Mouse (Mus musculus) midbrain, embryonic 15.5 days (tissue): Measurements from ENCODE around the gene Disp2. TPM values are rescaled to one million over a fixed set of nuclear protein-coding genes. Genes with fewer than 3 reads are reported as not detected.

Source experiments
- ATAC-seq: fragments of 200-750 bp; cut with Nextera tagmentation; replicated peaks from 2 replicates; pipeline ENCODE4 v1.8.0; 2017; ENCODE audit warnings: moderate TSS enrichment
- H3K27ac ChIP-seq: fragments of 300-500 bp; sonication (generic); 2 replicates; pipeline ENCODE4 v1.5.1; 2015; ENCODE audit warnings: mild to moderate bottlenecking, inconsistent platforms
- H3K27me3 ChIP-seq: fragments of 300-500 bp; sonication (generic); replicated peaks from 2 replicates; pipeline ENCODE4 v1.6.1; 2015; ENCODE audit warnings: inconsistent platforms
- H3K36me3 ChIP-seq: fragments of 300-500 bp; sonication (generic); replicated peaks from 2 replicates; pipeline ENCODE4 v1.6.1; 2015; ENCODE audit warnings: inconsistent platforms
- H3K4me1 ChIP-seq: fragments of 300-500 bp; sonication (generic); 2 replicates; pipeline ENCODE4 v1.6.1; 2015; ENCODE audit warnings: inconsistent platforms
- H3K4me2 ChIP-seq: fragments of 300-500 bp; sonication (generic); 2 replicates; pipeline ENCODE4 v1.6.1; 2015; ENCODE audit warnings: inconsistent platforms, mild to moderate bottlenecking, moderate library complexity
- H3K4me3 ChIP-seq: fragments of 300-500 bp; sonication (generic); 2 replicates; pipeline ENCODE4 v1.5.1; 2015; ENCODE audit warnings: mild to moderate bottlenecking, inconsistent platforms
- H3K9ac ChIP-seq: fragments of 300-500 bp; sonication (generic); 2 replicates; pipeline ENCODE4 v1.6.1; 2015; ENCODE audit warnings: mild to moderate bottlenecking, inconsistent platforms
- H3K9me3 ChIP-seq: fragments of 300-500 bp; sonication (generic); 2 replicates; pipeline ENCODE4 v1.6.1; 2016; ENCODE audit warnings: inconsistent platforms
- WGBS: fragments of 180-500 bp; shearing (Covaris S2); methylation state at CpG from one replicate; pipeline ENCODE4 v1.1.7; 2015; ENCODE audit warnings: mixed read lengths; 5-methylcytosine and 5-hydroxymethylcytosine counted together
- polyA plus RNA-seq: library from polyadenylated mRNA; unstranded; fragments of >200 nt; fragmentation: Nextera tagmentation; extraction: Ambion mirVana; gene quantifications from 2 replicates; pipeline ENCODE4 v1.2.1, GENCODE M21; 2015

Gene Disp2
- polyA plus RNA-seq, 1 experiment from 2014 or later = 75.2 TPM

DNA sequence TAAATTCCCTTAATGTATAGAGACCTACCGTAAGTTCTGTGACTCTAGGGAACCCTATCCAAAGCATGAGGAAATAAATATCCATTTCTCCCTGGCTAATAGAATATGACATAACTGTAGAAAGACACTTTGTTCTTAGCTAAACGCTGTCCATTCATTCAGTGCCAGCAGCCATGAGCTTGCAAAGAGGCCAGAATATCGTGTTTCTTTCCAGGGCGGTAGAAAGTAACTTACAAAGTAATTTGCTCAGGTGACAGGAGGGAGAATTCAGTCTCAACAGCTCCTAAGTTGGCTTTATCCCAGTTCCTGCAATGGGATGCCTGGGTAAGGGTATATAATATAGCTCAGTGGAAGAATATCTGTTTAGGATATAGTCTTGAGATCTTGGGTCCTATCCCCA, 44.9 kb downstream of the Disp2 start:
- Histone ChIP-seq H3K4me1 (no peaks in the 10 kb centered on the region), H3K9ac (no peak overlapping the region), H3K36me3 (no peaks in the 10 kb centered on the region), H3K9me3 (no peaks in the 10 kb centered on the region), H3K4me2 (no peak overlapping the region), H3K27me3 (no peaks in the 10 kb centered on the region), H3K27ac (no peak overlapping the region), H3K4me3 (no peak overlapping the region)
- WGBS = 98% methylated on average over 4 of the region's 4 CpGs
- no peak for ATAC-seq

- no peaks in the 10 kb centered on the region for H3K9me3 ChIP-seq
- H3K27ac ChIP-seq = no peak overlapping the region
- no peaks in the 10 kb centered on the region for H3K27me3 ChIP-seq
- no peak overlapping the region for H3K4me2 ChIP-seq
- no peaks in the 10 kb centered on the region for H3K36me3 ChIP-seq
- 99% methylated on average over 5 of the region's 5 CpGs for WGBS
- H3K9ac ChIP-seq = no peak overlapping the region
- no peak overlapping the region for H3K4me3 ChIP-seq
- no peak for ATAC-seq
- H3K4me1 ChIP-seq = no peaks in the 10 kb centered on the region
These were observed 49.6 kb downstream of the Disp2 start for GRCm38 (mm10) chr2:118829096-118829495.

DNA sequence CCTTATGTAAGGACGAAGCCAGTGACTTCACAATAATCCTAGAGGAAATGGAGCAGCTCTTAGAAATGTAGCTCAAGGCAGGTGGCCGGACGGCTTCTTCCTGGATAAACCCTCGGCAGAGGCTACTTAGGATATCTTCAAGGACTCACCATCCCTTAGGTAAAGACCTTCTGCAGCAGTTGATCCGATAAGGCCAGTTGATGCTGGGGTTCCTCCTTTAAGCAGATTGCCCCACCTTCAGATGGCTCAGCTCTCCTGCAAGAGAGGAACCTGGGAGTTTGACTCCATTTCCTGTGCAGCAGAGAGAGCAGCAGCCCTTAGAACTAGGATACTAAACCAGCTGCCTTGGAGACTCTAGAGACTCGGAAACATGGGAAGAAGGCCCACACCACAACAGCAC, 54.5 kb downstream of the Disp2 start:
- no peak overlapping the region for H3K9ac ChIP-seq
- H3K4me3 ChIP-seq = no peak overlapping the region
- no peaks in the 10 kb centered on the region for H3K9me3 ChIP-seq
- no peak overlapping the region for H3K4me2 ChIP-seq
- no peaks in the 10 kb centered on the region for H3K4me1 ChIP-seq
- WGBS = 94% methylated on average over 6 of the region's 6 CpGs
- no peak overlapping the region for H3K27ac ChIP-seq
- H3K27me3 ChIP-seq = no peaks in the 10 kb centered on the region
- no peaks in the 10 kb centered on the region for H3K36me3 ChIP-seq
- ATAC-seq = no peak

DNA sequence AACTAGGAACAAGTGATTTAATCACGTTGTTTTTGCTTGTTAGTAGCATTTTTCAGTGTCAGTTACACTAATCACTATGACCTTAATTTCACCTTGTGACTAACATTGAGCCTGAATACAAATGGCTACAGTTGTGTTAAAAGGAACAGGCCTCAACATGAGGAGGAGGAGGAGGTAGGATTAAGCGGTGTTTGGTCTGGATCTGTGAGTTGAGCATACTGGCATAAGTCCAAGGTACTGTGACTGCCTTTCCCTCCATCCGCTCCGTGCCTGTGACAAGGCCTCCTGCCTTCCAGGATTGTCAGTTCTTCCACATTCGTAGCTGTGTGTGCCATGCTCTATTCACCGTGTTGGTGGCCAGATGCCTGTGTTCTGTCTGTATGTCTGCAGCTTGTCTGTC, 55.6 kb downstream of the Disp2 start:
- no peak for ATAC-seq
- 79% methylated on average over 6 of the region's 6 CpGs for WGBS

DNA sequence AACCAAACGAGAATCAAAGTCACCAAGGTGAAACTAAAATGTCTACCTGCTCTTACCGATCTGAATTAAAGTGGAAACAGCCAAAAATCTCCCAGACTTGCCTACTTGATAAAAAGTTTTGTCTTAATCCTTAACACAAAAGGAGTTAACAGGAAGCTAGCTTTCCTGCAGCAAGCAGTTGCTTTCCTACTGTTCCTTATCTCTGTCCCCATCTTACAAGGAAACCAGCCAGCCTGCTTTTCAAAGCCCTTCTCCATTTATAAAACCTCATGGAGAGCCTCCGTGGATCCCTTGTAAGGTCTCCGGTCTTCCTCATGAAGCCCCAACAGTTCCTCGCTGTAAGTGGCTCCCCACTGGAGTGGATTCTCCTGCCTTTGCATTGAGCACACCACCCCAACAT, 58.8 kb downstream of the Disp2 start:
- no peaks in the 10 kb centered on the region for H3K27me3 ChIP-seq
- H3K4me2 ChIP-seq = no peak overlapping the region
- no peaks in the 10 kb centered on the region for H3K36me3 ChIP-seq
- ATAC-seq = no peak
- H3K27ac ChIP-seq = no peak overlapping the region
- 47% methylated on average over 5 of the region's 5 CpGs for WGBS
- H3K4me1 ChIP-seq = no peaks in the 10 kb centered on the region
- no peak overlapping the region for H3K4me3 ChIP-seq
- H3K9ac ChIP-seq = no peak overlapping the region
- no peaks in the 10 kb centered on the region for H3K9me3 ChIP-seq

More for the DNA sequence above, 55.6 kb downstream of the Disp2 start:
- no peaks in the 10 kb centered on the region for H3K36me3 ChIP-seq
- no peaks in the 10 kb centered on the region for H3K9me3 ChIP-seq
- no peaks in the 10 kb centered on the region for H3K4me1 ChIP-seq
- H3K9ac ChIP-seq = no peak overlapping the region
- no peak overlapping the region for H3K4me2 ChIP-seq
- no peak overlapping the region for H3K27ac ChIP-seq
- no peak overlapping the region for H3K4me3 ChIP-seq
- H3K27me3 ChIP-seq = no peaks in the 10 kb centered on the region

DNA sequence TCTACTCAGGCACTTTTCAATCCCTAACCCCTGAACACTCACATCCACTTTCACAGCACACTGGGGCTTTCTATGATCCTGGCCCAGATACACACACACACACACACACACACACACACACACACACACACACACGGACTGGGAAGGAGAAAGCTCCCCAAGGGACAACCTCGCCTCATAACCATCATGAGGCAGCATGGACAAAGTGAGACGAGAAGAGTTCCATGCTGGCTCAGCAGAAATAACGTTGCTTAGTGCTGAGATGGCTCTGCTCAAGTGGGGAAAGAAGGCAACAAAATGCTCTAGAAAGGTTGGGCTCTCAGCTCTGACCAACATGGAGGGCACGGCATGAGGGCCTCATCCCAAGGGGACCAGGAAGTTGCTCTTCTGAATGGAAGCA, 61.7 kb downstream of the Disp2 start:
- Histone ChIP-seq H3K4me1 (no peaks in the 10 kb centered on the region), H3K27ac (no peak overlapping the region), H3K4me3 (no peak overlapping the region), H3K9me3 (no peaks in the 10 kb centered on the region), H3K36me3 (no peaks in the 10 kb centered on the region), H3K27me3 (no peaks in the 10 kb centered on the region), H3K9ac (no peak overlapping the region), H3K4me2 (no peak overlapping the region)
- 76% methylated on average over 5 of the region's 5 CpGs for WGBS
- ATAC-seq = no peak

DNA sequence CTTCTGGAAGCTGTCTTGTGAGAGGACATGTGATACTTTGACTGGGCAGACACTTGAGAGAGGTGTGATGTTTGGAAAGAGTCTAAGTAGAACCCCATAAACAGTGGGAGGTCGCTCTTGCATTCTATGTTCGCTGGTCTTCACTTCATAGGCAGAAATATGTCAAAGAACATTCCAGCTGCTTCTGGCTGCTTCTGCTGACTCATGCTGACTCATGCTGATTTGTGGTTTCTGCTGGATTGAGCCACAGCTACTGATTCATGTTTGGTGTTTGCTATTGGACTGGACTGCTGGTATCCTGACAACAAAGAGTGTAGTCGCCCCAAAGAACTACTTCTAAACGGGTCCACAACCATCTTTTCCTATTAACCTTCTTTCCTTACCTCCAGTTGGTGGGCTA, 62.3 kb downstream of the Disp2 start:
- no peaks in the 10 kb centered on the region for H3K4me1 ChIP-seq
- H3K9me3 ChIP-seq = no peaks in the 10 kb centered on the region
- ATAC-seq = no peak
- 88% methylated on average over 4 of the region's 4 CpGs for WGBS
- no peak overlapping the region for H3K27ac ChIP-seq
- no peak overlapping the region for H3K4me3 ChIP-seq
- no peak overlapping the region for H3K4me2 ChIP-seq
- no peak overlapping the region for H3K9ac ChIP-seq
- H3K36me3 ChIP-seq = no peaks in the 10 kb centered on the region
- H3K27me3 ChIP-seq = no peaks in the 10 kb centered on the region

DNA sequence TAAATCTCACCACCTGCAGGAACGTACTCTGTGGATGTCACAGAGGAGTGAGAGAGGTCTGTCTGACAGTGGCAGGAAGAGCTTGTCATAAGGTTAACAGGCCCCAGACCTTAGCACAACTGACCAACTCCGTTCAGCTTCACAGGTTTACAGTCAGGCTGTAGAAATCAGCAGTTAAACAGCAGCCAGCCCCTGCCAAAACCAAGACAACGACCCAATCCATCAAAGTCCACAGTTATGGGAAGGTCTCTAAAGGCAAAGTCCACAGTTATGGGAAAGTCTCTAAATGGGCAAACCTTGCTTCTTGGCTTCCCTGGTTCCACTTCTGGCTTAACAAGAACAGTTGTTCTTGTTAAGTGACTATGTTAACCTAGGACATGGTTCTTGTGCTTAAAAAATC, 64.9 kb downstream of the Disp2 start:
- 85% methylated on average over 3 of the region's 3 CpGs for WGBS
- Histone ChIP-seq H3K4me3 (no peak overlapping the region), H3K9me3 (no peaks in the 10 kb centered on the region), H3K4me1 (no peaks in the 10 kb centered on the region), H3K27ac (no peak overlapping the region), H3K27me3 (no peaks in the 10 kb centered on the region), H3K9ac (no peak overlapping the region), H3K4me2 (no peak overlapping the region), H3K36me3 (no peaks in the 10 kb centered on the region)
- no peak for ATAC-seq

DNA sequence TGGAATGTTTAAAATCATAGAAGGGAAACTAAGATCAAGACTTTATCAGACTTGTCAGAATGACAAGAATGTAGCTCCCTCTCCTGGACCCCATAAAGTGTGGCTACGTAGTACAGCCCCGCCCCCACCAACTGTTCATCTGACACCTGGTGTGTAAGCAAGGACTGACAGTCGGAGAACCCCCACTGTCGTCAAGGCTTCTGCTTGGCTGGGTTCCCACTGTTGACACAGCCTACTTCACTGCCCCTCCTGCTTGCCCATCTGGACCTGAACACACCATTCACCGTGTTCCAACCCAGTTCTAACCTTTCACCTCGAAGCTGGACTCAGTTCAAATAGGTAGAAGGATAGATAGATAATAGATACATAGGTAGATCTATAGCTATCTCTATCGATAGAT, 66.7 kb downstream of the Disp2 start:
- no peak for ATAC-seq
- Histone ChIP-seq H3K4me1 (no peaks in the 10 kb centered on the region), H3K9me3 (no peaks in the 10 kb centered on the region), H3K27ac (no peak overlapping the region), H3K9ac (no peak overlapping the region), H3K36me3 (no peaks in the 10 kb centered on the region), H3K4me2 (no peak overlapping the region), H3K27me3 (no peaks in the 10 kb centered on the region), H3K4me3 (no peak overlapping the region)
- 63% methylated on average over 7 of the region's 7 CpGs for WGBS

- H3K4me3 ChIP-seq = no peak overlapping the region
- no peak overlapping the region for H3K27ac ChIP-seq
- no peaks in the 10 kb centered on the region for H3K36me3 ChIP-seq
- 25% methylated on average over 3 of the region's 3 CpGs for WGBS
- no peak overlapping the region for H3K9ac ChIP-seq
- no peaks in the 10 kb centered on the region for H3K9me3 ChIP-seq
- H3K4me1 ChIP-seq = no peaks in the 10 kb centered on the region
- no peaks in the 10 kb centered on the region for H3K27me3 ChIP-seq
- H3K4me2 ChIP-seq = no peak overlapping the region
- no peak for ATAC-seq
These were observed 72.2 kb downstream of the Disp2 start for GRCm38 (mm10) chr2:118851756-118852155.

Other genes starting within 250 kb of the Disp2 start
- gene Bmf, start 230.0 kb upstream of the Disp2 start, polyA plus RNA-seq = 3.3 and 4.3 TPM in 2 replicates
- gene Bub1b, start 181.5 kb upstream of the Disp2 start, polyA plus RNA-seq = 10.7 and 15.0 TPM in 2 replicates
- gene Pak6, start 116.4 kb upstream of the Disp2 start, polyA plus RNA-seq = 67.8 and 69.1 TPM in 2 replicates
- not detected in 2 replicates for gene Ankrd63, start 75.8 kb upstream of the Disp2 start, polyA plus RNA-seq
- 0.43 and 0.71 TPM in 2 replicates for gene Plcb2, start 51.3 kb upstream of the Disp2 start, polyA plus RNA-seq
- 20.5 and 21.6 TPM in 2 replicates for gene Inafm2, start 34.0 kb upstream of the Disp2 start, polyA plus RNA-seq
- 1.3 and 2.1 TPM in 2 replicates for gene Ccdc9b, start 17.1 kb upstream of the Disp2 start, polyA plus RNA-seq
- not detected in 2 replicates for gene Phgr1, start 7.0 kb upstream of the Disp2 start, polyA plus RNA-seq
- gene Knstrn, start 34.3 kb downstream of the Disp2 start, polyA plus RNA-seq = 17.7 and 20.9 TPM in 2 replicates
- 43.0 and 50.4 TPM in 2 replicates for gene Ivd, start 82.2 kb downstream of the Disp2 start, polyA plus RNA-seq
- gene Bahd1, start 120.7 kb downstream of the Disp2 start, polyA plus RNA-seq = 8.4 and 8.8 TPM in 2 replicates
- gene Chst14, start 146.8 kb downstream of the Disp2 start, polyA plus RNA-seq = 4.7 and 6.0 TPM in 2 replicates
- 37.1 and 38.5 TPM in 2 replicates for gene Ccdc32, start 249.7 kb downstream of the Disp2 start, polyA plus RNA-seq